Mouse (Mus musculus): ENCODE data around the gene Rbm5.

The Rbm5 gene

GRCm38 (mm10) chr9:107770374-107771290 lies at the start of gene Rbm5:
TSS of gene Rbm5 (minus strand) at chr9:107770996.
- peak; percentile 92 for DNase-seq

- DNase-seq = no peak
Measured at GRCm38 (mm10) chr9:107812132-107812531, 41.3 kb upstream of the Rbm5 start.

GRCm38 (mm10) chr9:107810985-107811384 lies 40.2 kb upstream of the Rbm5 start:
- DNase-seq = no peak

GRCm38 (mm10) chr9:107791714-107792113 lies 20.9 kb upstream of the Rbm5 start:
- no peak for DNase-seq

- no peak for DNase-seq
Measured at GRCm38 (mm10) chr9:107782536-107783203, 11.9 kb upstream of the Rbm5 start.

- no peak for DNase-seq
Measured at GRCm38 (mm10) chr9:107776809-107777208, 6.0 kb upstream of the Rbm5 start.

- no peak for DNase-seq
Measured at GRCm38 (mm10) chr9:107774411-107774810, 3.6 kb upstream of the Rbm5 start.

GRCm38 (mm10) chr9:107771782-107772181 lies 986 bp upstream of the Rbm5 start:
- no peak for DNase-seq

- DNase-seq = no peak
Measured at GRCm38 (mm10) chr9:107770037-107770373, 791 bp downstream of the Rbm5 start.

GRCm38 (mm10) chr9:107769445-107770000 lies 1.3 kb downstream of the Rbm5 start:
- no peak for DNase-seq

GRCm38 (mm10) chr9:107768851-107769250 lies 1.9 kb downstream of the Rbm5 start:
- DNase-seq = no peak

- DNase-seq = no peak
Measured at GRCm38 (mm10) chr9:107759593-107759992, 11.2 kb downstream of the Rbm5 start.

GRCm38 (mm10) chr9:107750378-107750777 lies 20.4 kb downstream of the Rbm5 start:
- DNase-seq = no peak

- no peak for DNase-seq
Measured at GRCm38 (mm10) chr9:107748063-107748462, 22.7 kb downstream of the Rbm5 start.

GRCm38 (mm10) chr9:107747310-107747709 lies 23.5 kb downstream of the Rbm5 start:
- no peak for DNase-seq

GRCm38 (mm10) chr9:107746679-107747078 lies 24.1 kb downstream of the Rbm5 start:
- peak; percentile 37 for DNase-seq

GRCm38 (mm10) chr9:107744061-107744460 lies 26.7 kb downstream of the Rbm5 start:
- no peak for DNase-seq

GRCm38 (mm10) chr9:107738841-107739202 lies 32.0 kb downstream of the Rbm5 start:
- DNase-seq = peak; percentile 62

- DNase-seq = peak; percentile 94
Measured at GRCm38 (mm10) chr9:107738020-107738840, 32.6 kb downstream of the Rbm5 start.

GRCm38 (mm10) chr9:107736185-107736485 lies 34.7 kb downstream of the Rbm5 start:
- peak; percentile 71 for DNase-seq

GRCm38 (mm10) chr9:107735356-107736184 lies 35.2 kb downstream of the Rbm5 start:
- peak; percentile 73 for DNase-seq

GRCm38 (mm10) chr9:107734567-107734971 lies 36.2 kb downstream of the Rbm5 start:
- DNase-seq = no peak

Measured in thymus, postnatal 4 days (tissue).